In genomic region chr6:118779201-118779600, GRCm38 (mm10) we compare ENCODE assay signal across 22 mouse cellular contexts.
DNase-seq lines count a peak whose midpoint lies in the region; ATAC-seq and TF ChIP-seq lines count a peak whose summit lies in the region.
"Had no signal": no experiment of that assay in that cellular context is flagged by ENCODE, and none has a peak within 500 bp of the region (broad histone marks: within the 10 kb centered on the region; RNA-seq: fewer than 3 reads in every experiment).

No protein-coding gene starts in this region.

- TF ChIP-seq CTCF in MEL (IDR thresholded peaks at IDR 0.05 in 2 of 3, conservative IDR thresholded peaks at IDR 0.05 in 1 of 3; ENCODE audit: control insufficient read depth in 1 of 3, insufficient read depth in 1 of 3, low read depth in 2 of 3, low read length in 3 of 3, poor library complexity in 1 of 3, severe bottlenecking in 1 of 3): no peak
- no peak for TF ChIP-seq CTCF in forebrain, postnatal 0 days (IDR thresholded peaks at IDR 0.05; ENCODE audit: low read depth)

- TF ChIP-seq RAD21 in MEL (IDR thresholded peaks at IDR 0.05; ENCODE audit: low read depth, low read length): no peak

- H3K36me3 ChIP-seq in MEL (ENCODE audit: control insufficient read depth in 1 of 2, insufficient read depth in 2 of 2, low read length in 2 of 2): peaks cover 0 to 9% of the 10 kb centered on the region in 2 experiments; a peak in 2 of 4 replicates
- H3K36me3 ChIP-seq in forebrain, postnatal 0 days (ENCODE audit: insufficient read depth): peaks cover 15% of the 10 kb centered on the region; the same call in 1 of the 2 replicates
- H3K36me3 ChIP-seq: G1E had no signal

- H3K9me3 ChIP-seq in MEL (replicated peaks; ENCODE audit: insufficient read depth, low read length): no peaks in the 10 kb centered on the region
- H3K9me3 ChIP-seq in forebrain, postnatal 0 days (ENCODE audit: low read length): no peaks in the 10 kb centered on the region

- DNase-seq in MEL (ENCODE audit: low read depth, low spot score) (peak; percentile 88), MEL-GATA-1-ER (ENCODE audit: extremely low read depth, low read depth) (peak; percentile 89)
- no peak for DNase-seq in kidney, adult 9 months
- no peak for DNase-seq in forebrain, postnatal 0 days
- no peak for DNase-seq in layer of hippocampus, adult 11-12 months (ENCODE audit: low spot score)
- DNase-seq: adrenal gland, adult 2 months; adrenal gland, adult 8-10 months; adrenal gland, postnatal 10 days; adrenal gland, postnatal 14 days; adrenal gland, postnatal 25 days; adrenal gland, postnatal 36 days; B cell, adult 2 months; cerebellum, adult 11 months; cerebellum, adult 11-12 months; cerebellum, adult 18-20 months; cerebellum, adult 2 months; cerebellum, adult 8-10 months had no signal

- H3K4me3 ChIP-seq in MEL (ENCODE audit: control insufficient read depth in 1 of 2, insufficient read depth in 1 of 2, low read depth in 2 of 2, low read length in 2 of 2): 0 out of 4 replicates have a peak overlapping the region, but pooled peaks of 1 of the 2 experiments have one; percentile 8
- no peak overlapping the region for H3K4me3 ChIP-seq in forebrain, postnatal 0 days (ENCODE audit: low read depth, low read length)

- H3K27ac ChIP-seq in MEL (ENCODE audit: control insufficient read depth, low read depth, low read length): peak overlapping the region; percentile 6; the same call in 1 of the 2 replicates
- no peak overlapping the region for H3K27ac ChIP-seq in forebrain, postnatal 0 days (ENCODE audit: low read depth, low read length)

- 0 out of 2 replicates have a peak, but pooled peaks have one; percentile 36 for ATAC-seq in common myeloid progenitor, adult 5-6 weeks (replicated peaks; ENCODE audit: low read depth, poor library complexity, severe bottlenecking)
- no peak for ATAC-seq in forebrain, postnatal 0 days
- ATAC-seq: activated CD4-positive, CD25-positive, alpha-beta regulatory T cell, adult 4 months; CD4-positive, CD25-positive, alpha-beta regulatory T cell, adult 4 months; Patski had no signal

- H3K9ac ChIP-seq in MEL (ENCODE audit: control insufficient read depth, low read depth, low read length, poor library complexity, severe bottlenecking): no peak overlapping the region
- no peak overlapping the region for H3K9ac ChIP-seq in forebrain, postnatal 0 days

- peak; percentile 48 to 63; a peak in 1 of 4 replicates for TF ChIP-seq EP300 in MEL (IDR thresholded peaks at IDR 0.05; ENCODE audit: low read depth in 1 of 2, low read length in 2 of 2)

- peaks cover 0 to 20% of the 10 kb centered on the region in 2 experiments; a peak in 3 of 4 replicates for H3K4me1 ChIP-seq in MEL (ENCODE audit: control insufficient read depth in 1 of 2, insufficient read depth in 2 of 2, low read length in 2 of 2)
- 0 out of 2 replicates have a peak, but pooled peaks cover 3% of the 10 kb centered on the region for H3K4me1 ChIP-seq in forebrain, postnatal 0 days (ENCODE audit: insufficient read depth)

- H3K4me2 ChIP-seq in forebrain, postnatal 0 days (ENCODE audit: low read depth): no peak overlapping the region

- H3K27me3 ChIP-seq in MEL (ENCODE audit: control insufficient read depth in 1 of 2, insufficient read depth in 2 of 2, low read length in 2 of 2): no peaks in the 10 kb centered on the region
- no peaks in the 10 kb centered on the region for H3K27me3 ChIP-seq in forebrain, postnatal 0 days (ENCODE audit: insufficient read depth, low read length)
- H3K27me3 ChIP-seq: Patski had no signal

- TF ChIP-seq POLR2A in MEL (IDR thresholded peaks at IDR 0.05; ENCODE audit: control insufficient read depth in 1 of 2, insufficient read depth in 1 of 2, low read depth in 1 of 2, low read length in 2 of 2, poor library complexity in 1 of 2): no peak

- 90% methylated on average over 8 of the region's 8 CpGs for WGBS in forebrain, postnatal 0 days

- H3K79me2 ChIP-seq in MEL (ENCODE audit: control insufficient read depth, insufficient read depth, low read length, poor library complexity): no peaks in the 10 kb centered on the region

TF ChIP-seq in MEL, 35 proteins besides CTCF, POLR2A, EP300 and RAD21:
- no peak for TF ChIP-seq HCFC1 (IDR thresholded peaks at IDR 0.05; ENCODE audit: low read depth, low read length)
- TF ChIP-seq UBTF (IDR thresholded peaks at IDR 0.05; ENCODE audit: borderline replicate concordance, insufficient read depth, low read depth, low read length): no peak
- peak; percentile 21; the same call in 1 of the 2 replicates for TF ChIP-seq ETS1 (IDR thresholded peaks at IDR 0.05; ENCODE audit: low read depth, low read length)
- TF ChIP-seq NRF1 (IDR thresholded peaks at IDR 0.05; ENCODE audit: insufficient read depth, low read depth, low read length, poor library complexity, severe bottlenecking): no peak
- no peak for TF ChIP-seq SMC3 (IDR thresholded peaks at IDR 0.05; ENCODE audit: low read depth, low read length)
- TF ChIP-seq TBP (IDR thresholded peaks at IDR 0.05; ENCODE audit: low read depth, low read length): peak; percentile 49
- TF ChIP-seq SIN3A (IDR thresholded peaks at IDR 0.05; ENCODE audit: low read length): peak; percentile 42; the same call in 1 of the 2 replicates
- peak; percentile 9; the same call in 1 of the 2 replicates for TF ChIP-seq GATA1 (IDR thresholded peaks at IDR 0.05; ENCODE audit: low read depth, low read length)
- TF ChIP-seq MYB (IDR thresholded peaks at IDR 0.05; ENCODE audit: low read depth, low read length): no peak
- TF ChIP-seq NELFE (IDR thresholded peaks at IDR 0.05; ENCODE audit: low read depth, low read length): no peak
- peak; percentile 63 for TF ChIP-seq ELF1 (IDR thresholded peaks at IDR 0.05; ENCODE audit: low read depth, low read length)
- TF ChIP-seq ZKSCAN1 (IDR thresholded peaks at IDR 0.05; ENCODE audit: low read depth, low read length): no peak
- no peak for TF ChIP-seq POLR2AphosphoS5 (IDR thresholded peaks at IDR 0.05; ENCODE audit: borderline replicate concordance, low read depth, low read length)
- TF ChIP-seq MYC (IDR thresholded peaks at IDR 0.05; ENCODE audit: low read depth, low read length): 0 out of 2 replicates have a peak, but pooled peaks have one; percentile 46
- 0 out of 2 replicates have a peak, but pooled peaks have one; percentile 29 for TF ChIP-seq TCF12 (IDR thresholded peaks at IDR 0.05; ENCODE audit: low read depth, low read length)
- TF ChIP-seq E2F4 (IDR thresholded peaks at IDR 0.05; ENCODE audit: borderline replicate concordance, low read depth, low read length): no peak
- TF ChIP-seq BHLHE40 (IDR thresholded peaks at IDR 0.05; ENCODE audit: borderline replicate concordance, low read depth, low read length): 0 out of 2 replicates have a peak, but pooled peaks have one; percentile 9
- TF ChIP-seq JUND (IDR thresholded peaks at IDR 0.05; ENCODE audit: low read depth, low read length): no peak
- TF ChIP-seq MAX (IDR thresholded peaks at IDR 0.05; ENCODE audit: low read length): 0 out of 2 replicates have a peak, but pooled peaks have one; percentile 47
- TF ChIP-seq USF1 (IDR thresholded peaks at IDR 0.05; ENCODE audit: low read depth, low read length): no peak
- no peak for TF ChIP-seq TAL1 (IDR thresholded peaks at IDR 0.05; ENCODE audit: low read length)
- no peak for TF ChIP-seq ZNF384 (IDR thresholded peaks at IDR 0.05; ENCODE audit: low read depth, low read length)
- no peak for TF ChIP-seq POLR2AphosphoS2 (IDR thresholded peaks at IDR 0.05; ENCODE audit: low read length)
- no peak for TF ChIP-seq ZMIZ1 (IDR thresholded peaks at IDR 0.05; ENCODE audit: low read depth, low read length)
- TF ChIP-seq RCOR1 (IDR thresholded peaks at IDR 0.05; ENCODE audit: low read depth, low read length): peak; percentile 56; the same call in 1 of the 2 replicates
- no peak for TF ChIP-seq CHD1 (IDR thresholded peaks at IDR 0.05; ENCODE audit: low read depth, low read length)

Comparison
In these comparisons a context has a peak if more than half of its experiments do, and no peak if none do; other contexts are left out.
1. DNase-seq: peak in MEL (single experiment) and MEL-GATA-1-ER (single experiment); none in kidney, adult 9 months (single experiment), forebrain, postnatal 0 days (single experiment) and layer of hippocampus, adult 11-12 months (single experiment).